Mouse (Mus musculus): ENCODE data around the gene Snx33.

Gene Snx33

DNA sequence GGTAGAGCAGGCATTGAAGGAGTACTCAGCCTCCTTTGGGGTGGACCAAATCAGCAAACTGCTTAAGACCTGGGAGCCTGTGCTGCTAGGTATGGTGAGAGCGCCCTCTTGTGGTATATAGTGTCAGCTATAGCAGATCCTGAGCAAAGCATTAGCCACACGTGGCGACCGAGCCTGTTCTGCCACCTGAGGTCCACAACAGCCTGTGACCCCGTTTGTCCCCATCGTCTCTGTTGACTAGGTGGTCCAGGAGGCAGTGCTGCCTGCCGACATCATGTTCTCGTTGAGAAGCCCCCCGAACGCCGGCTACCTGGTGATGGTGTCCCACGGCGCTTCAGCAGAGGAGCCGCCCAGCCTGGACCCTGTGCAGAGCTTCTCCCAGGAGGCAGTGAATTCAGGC lies 38.4 kb downstream of the Snx33 start:
- DNase-seq = peak; percentile 54 to 77

DNA sequence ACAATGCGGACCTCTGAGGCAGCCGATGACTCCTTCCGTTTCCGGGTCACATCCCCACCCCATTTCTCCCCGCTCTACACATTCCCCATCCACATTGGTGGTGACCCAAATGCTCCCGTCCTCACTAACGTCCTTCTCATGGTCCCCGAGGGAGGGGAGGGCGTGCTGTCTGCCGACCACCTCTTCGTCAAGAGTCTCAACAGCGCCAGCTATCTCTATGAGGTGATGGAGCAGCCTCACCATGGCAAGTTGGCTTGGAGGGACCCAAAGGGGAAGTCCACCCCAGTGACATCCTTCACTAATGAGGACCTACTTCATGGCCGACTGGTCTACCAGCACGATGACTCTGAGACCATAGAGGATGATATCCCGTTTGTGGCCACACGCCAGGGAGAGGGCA lies 40.6 kb downstream of the Snx33 start:
- DNase-seq = no peak

GRCm38 (mm10) chr9:56886601-56887000 lies 41.6 kb downstream of the Snx33 start:
- DNase-seq = no peak

DNA sequence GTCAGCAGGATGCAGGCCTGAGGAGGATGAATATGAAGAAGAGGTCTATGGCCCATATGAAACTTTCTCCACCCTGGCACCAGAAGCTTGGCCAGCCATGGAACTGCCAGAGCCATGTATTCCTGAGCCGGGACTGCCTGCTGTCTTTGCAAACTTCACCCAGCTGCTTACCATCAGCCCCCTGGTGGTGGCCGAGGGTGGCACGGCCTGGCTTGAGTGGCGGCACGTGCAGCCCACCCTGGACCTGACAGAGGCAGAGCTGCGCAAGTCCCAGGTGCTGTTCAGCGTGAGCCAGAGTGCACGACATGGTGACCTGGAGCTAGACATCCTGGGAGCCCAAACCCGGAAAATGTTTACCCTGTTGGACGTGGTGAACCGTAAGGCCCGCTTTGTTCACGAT lies 42.1 kb downstream of the Snx33 start:
- DNase-seq = peak; percentile 54 to 61

DNA sequence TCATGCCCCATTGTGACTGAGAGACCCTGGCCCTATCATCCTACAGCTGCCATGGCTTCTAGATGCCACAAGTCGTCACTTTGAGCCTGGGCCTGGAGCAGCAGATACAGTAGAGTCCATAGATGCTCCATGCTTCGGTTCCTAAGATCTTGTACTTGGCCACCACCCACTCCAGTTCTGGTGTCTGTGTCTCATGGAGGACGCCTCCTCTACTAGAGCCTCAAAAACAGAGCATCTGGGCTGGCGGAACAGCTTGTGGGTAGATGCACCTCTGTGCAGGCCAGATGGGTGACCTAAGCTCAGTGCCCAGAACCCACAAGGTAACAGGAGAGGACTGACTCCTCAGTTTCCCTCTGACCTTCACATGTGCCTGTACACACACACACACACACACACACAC lies 43.8 kb downstream of the Snx33 start:
- no peak for DNase-seq

DNA sequence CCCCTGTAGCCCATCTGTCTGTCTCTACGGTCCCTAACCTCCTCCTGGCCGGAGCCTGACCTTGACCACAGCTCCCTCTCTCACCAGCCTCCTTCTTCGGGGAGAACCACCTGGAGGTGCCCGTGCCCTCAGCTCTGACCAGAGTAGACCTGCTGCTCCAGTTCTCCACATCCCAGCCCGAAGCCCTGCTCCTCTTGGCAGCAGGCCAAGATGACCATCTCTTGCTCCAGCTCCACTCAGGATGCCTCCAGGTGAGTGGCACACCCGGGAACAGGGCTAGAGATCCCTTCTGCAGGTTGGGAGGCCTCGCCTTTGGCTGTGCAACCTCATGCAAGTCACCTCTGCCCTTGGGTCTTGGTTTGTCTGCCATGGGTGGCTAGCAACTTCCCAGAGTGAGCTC lies 44.7 kb downstream of the Snx33 start:
- DNase-seq = no peak

- DNase-seq = no peak
These were observed 45.4 kb downstream of the Snx33 start for GRCm38 (mm10) chr9:56882818-56883217.

DNA sequence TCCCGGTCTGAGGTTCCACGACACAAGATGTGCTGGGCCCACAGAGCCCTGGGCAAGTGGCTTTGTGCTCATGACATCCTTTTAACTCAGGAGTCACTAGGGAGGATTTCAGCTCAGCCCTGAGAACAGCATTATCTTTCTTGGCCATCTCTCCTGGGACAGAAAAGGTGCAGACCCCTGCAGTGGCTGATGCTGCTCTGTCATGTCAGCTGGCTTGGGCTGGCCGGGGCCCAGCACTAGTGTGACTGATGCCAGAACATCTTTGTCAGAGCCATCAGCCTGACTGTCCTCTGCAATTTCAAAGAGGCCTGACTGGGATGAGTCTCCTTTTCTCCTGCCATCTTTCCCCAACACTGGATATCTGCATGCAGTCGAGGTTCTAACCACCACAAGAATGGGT lies 45.9 kb downstream of the Snx33 start:
- DNase-seq = no peak

DNA sequence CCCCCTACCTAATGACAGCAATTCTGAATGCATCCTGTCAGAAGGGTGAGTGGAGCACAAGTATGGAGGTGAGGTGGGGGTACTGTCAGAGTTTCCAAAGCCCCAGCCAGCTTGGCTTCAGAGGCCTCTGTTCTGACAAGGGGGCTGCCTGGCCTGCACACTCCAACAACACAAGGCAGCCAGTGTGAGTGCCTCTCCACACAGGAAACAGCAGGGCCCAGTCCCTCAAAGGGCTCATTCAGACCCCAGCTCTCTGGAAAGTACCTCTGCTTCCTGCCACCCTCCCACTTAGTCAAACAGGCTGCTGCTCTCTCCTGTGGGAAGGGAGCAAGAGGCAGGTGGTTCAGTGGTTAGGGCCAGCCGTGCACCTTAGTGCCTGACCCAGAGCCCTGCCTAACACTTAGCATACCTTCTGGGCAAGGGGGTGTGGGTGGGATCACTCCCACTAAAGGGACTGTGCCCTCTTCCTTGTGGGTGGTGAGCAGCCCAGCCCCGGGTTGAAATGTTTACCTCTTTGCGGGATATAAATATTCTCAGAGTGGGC lies 46.6 kb downstream of the Snx33 start:
- DNase-seq = no peak

DNA sequence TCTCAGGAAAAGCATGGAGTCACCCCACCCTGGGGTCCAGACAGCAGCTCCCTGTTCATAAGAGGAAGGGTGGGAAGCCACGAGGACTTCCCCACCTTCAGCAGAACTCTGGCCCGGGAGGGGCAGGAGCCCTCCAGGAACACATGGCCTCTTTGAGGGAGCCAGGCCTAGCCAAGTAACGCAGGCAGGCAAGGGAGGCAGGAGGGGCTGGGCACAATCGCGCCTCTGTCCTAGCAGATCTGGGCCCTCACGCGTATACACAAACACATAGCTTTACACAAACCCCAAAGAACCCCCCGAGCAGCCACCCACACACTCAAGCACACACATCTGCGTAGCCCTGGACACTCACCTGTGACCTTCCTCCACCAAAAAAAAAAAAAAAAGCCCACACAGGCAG lies 47.4 kb downstream of the Snx33 start:
- no peak for DNase-seq

GRCm38 (mm10) chr9:56877284-56877683 lies 50.9 kb downstream of the Snx33 start:
- DNase-seq = no peak

- peak; percentile 46 to 74 for DNase-seq
These were observed 51.4 kb downstream of the Snx33 start for GRCm38 (mm10) chr9:56876784-56877183.

DNA sequence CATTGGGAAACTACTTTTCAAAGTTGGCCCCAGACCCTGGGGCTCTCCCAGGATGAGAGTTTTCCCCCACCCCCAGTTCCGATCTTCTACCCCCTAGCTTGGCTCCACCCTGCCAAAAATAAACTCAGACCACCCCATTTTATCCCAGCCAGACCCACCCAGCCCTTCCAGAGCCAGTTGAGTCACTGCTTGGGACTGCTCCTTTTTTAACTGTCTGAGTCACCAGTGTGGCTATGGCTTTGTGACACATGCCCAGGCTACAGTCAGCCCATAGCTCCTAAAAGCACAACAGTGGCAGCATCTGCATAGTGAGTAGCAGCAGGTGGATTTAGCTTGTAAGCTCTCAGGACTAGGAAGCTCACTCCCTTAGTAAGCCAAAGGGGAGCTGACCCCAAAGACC lies 55.1 kb downstream of the Snx33 start:
- DNase-seq = no peak

GRCm38 (mm10) chr9:56872105-56872903 lies 55.9 kb downstream of the Snx33 start:
- DNase-seq = no peak

DNA sequence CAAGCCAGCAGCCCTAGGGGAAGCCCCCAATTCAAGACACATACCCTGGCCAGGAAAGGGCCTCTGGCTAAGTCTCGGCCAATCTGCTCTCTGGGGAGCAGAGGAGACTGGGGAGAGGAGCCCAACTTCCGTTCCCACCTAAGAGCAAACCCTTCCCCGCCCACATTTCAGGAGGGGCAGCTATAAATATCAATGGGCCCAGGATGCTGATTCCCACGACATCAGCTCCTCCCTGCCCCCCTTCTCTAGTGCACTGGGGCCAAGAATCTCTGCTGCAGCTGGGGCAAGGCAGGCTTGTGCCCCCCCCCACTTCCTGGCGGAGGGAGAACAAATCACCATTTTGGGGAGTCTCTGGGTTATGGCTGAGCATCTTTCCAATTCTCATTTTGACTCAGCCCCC lies 57.0 kb downstream of the Snx33 start:
- peak; percentile 40 to 75 for DNase-seq

GRCm38 (mm10) chr9:56870778-56871177 lies 57.4 kb downstream of the Snx33 start:
- no peak for DNase-seq

GRCm38 (mm10) chr9:56869552-56869951 lies 58.6 kb downstream of the Snx33 start:
- no peak for DNase-seq

DNA sequence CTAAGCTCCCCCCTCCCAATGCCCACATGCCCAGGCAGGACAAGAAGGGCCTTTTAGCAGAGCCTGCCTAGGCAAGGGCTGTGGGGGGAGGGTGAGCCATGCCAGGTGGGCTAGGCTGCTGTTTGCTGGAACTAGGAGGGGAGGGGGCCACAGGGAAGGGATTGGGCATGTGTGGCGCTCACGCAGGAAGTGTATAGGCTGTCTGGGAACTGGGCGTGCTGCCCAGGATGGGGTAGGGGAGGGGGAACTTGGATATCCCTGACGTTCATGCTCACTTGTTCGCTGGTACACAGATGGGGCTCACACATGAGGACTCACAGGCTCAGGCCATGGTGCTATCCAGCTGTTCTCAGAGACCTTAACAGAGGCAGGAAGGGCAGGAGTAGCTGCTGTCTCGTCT lies 59.9 kb downstream of the Snx33 start:
- peak; percentile 75 to 87 for DNase-seq

All from lung, postnatal 4 days (tissue).